Mouse (Mus musculus) central nervous system, embryonic 18 days (tissue): ENCODE results near the gene Trmt6. TPM values are rescaled to one million over a fixed set of nuclear protein-coding genes. Genes with fewer than 3 reads are reported as not detected.

Source experiments
- polyA plus RNA-seq: library from polyadenylated mRNA; depleted of rRNA; stranded (reverse); fragments of >200 nt; gene quantifications from 2 replicates; pipeline ENCODE4 v1.2.3, GENCODE M21; 2012; rRNA removed

The Trmt6 gene
- 26.2 and 28.2 TPM in 2 replicates for polyA plus RNA-seq

GRCm38 (mm10) chr2:132815608-132816314 is at the start of gene Trmt6, which contains the start of gene Mcm8:
TSS of gene Trmt6 (minus strand) at chr2:132816055.
TSS of gene Mcm8 (plus strand) at chr2:132816141.

GRCm38 (mm10) chr2:132846407-132847358 is 30.8 kb upstream of the Trmt6 start, which contains the start of gene Crls1:
TSS of gene Crls1 (plus strand) at chr2:132846666.

GRCm38 (mm10) chr2:132780978-132781377 is 34.9 kb downstream of the Trmt6 start, which contains the start of gene Chgb:
TSS of gene Chgb (plus strand) at chr2:132781278.

Other genes with a start within 250 kb of the Trmt6 start
- gene Gpcpd1, start 228.3 kb downstream of the Trmt6 start, polyA plus RNA-seq = 57.2 and 64.2 TPM in 2 replicates
- 20.7 and 21.2 TPM in 2 replicates for gene Shld1, start 129.1 kb downstream of the Trmt6 start, polyA plus RNA-seq
- gene Chgb, start 34.8 kb downstream of the Trmt6 start, polyA plus RNA-seq = 48.9 and 53.0 TPM in 2 replicates
- gene Mcm8, start 86 bp upstream of the Trmt6 start, polyA plus RNA-seq = 4.2 and 5.0 TPM in 2 replicates
- gene Crls1, start 30.6 kb upstream of the Trmt6 start, polyA plus RNA-seq = 29.6 and 30.6 TPM in 2 replicates
- 0.44 and 0.62 TPM in 2 replicates for gene Lrrn4, start 64.8 kb upstream of the Trmt6 start, polyA plus RNA-seq
- gene Fermt1, start 129.9 kb upstream of the Trmt6 start, polyA plus RNA-seq = 0.01 TPM in 1 of 2 replicates, not detected in the other